Mouse (Mus musculus) testis, adult 2 months (tissue): ENCODE results near the gene Ttc22.

Experiments
- CTCF ChIP-seq: fragments of 200-500 bp; IDR thresholded peaks from 2 replicates; pipeline ENCODE4 v1.5.1; 2012; ENCODE audit warnings: low read depth, mild to moderate bottlenecking, inconsistent platforms, low read length, moderate library complexity; ENCODE audit not compliant: control insufficient read depth, insufficient read depth, insufficient replicate concordance
- POLR2A ChIP-seq: fragments of 200-500 bp; IDR thresholded peaks from 2 replicates; pipeline ENCODE4 v1.6.1; 2012; ENCODE audit warnings: low read depth, mild to moderate bottlenecking, inconsistent platforms, low read length, moderate library complexity; ENCODE audit not compliant: control insufficient read depth

GRCm38 (mm10) chr4:106614881-106615280, 7.4 kb upstream of the Ttc22 start:
- TF ChIP-seq POLR2A (no peak), CTCF (no peak)
